Mouse (Mus musculus) gastrocnemius, postnatal 36 days (tissue): ENCODE measurements around the gene Ubl3. TPM values are rescaled to one million over a fixed set of nuclear protein-coding genes. Genes with fewer than 3 reads are reported as not detected.

Experiments used
- DNase-seq, 2 experiments: peaks; one replicate each; pipeline ENCODE4 v3.0.0; 2022
- intact Hi-C: fragments of 180-260 bp; cut with DNase I; formaldehyde crosslinking; loops from one replicate; pipeline ENCODE4 v1.15.1; 2025
- total RNA-seq, 2 experiments: library from RNA; stranded (reverse); gene quantifications; 2 replicates each; pipeline ENCODE4 v1.2.3; 2021

The Ubl3 gene
- total RNA-seq, 2 experiments from 2014 or later: 103 to 116 TPM

DNA sequence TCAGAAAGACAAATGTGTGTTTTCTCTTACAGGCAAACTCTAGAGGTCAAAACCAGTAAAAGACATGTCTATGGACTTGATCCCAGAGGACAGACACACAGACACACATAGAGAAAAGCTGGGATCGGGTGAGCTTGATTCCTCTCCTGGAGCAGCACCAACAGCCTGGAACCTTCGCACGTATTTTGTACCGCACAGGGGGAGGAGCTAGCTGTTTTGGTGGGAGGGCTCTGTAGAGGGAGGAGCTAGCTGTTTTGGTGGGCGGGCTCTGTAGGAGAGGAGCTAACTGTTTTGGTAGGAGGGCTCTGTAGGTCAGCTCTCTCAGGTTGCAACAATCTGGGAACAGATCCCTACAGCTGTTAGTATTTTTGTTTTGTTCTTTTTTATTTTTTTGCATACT, 58.3 kb downstream of the Ubl3 start:
- no peak for DNase-seq
- intact Hi-C loops: loop anchor here (5.0 kb wide), 1 partner anchor 48 kb away; no protein-coding TSS in a partner anchor

DNA sequence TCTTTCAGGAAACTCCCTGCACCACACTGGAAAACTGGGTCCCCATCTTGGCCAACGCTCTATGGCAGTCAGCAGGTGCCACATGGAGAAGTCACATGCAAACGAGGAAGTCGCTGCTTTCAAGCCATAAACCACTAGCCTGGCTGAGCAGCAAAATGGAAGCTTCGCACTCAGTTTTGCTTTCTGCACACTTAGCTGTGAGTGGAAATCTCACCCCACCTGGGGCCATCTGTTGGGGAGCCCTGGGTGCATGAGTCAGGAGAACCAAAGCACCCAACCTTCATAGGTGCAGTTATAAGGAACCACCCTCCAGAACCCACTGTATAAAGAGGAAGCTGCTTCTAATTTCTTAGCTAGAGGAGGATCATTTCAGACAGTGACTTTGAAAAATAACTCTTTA, 59.6 kb downstream of the Ubl3 start:
- DNase-seq: no peak
- intact Hi-C loops: loop anchor here (5.0 kb wide), 1 partner anchor 49 kb away; no protein-coding TSS in a partner anchor

DNA sequence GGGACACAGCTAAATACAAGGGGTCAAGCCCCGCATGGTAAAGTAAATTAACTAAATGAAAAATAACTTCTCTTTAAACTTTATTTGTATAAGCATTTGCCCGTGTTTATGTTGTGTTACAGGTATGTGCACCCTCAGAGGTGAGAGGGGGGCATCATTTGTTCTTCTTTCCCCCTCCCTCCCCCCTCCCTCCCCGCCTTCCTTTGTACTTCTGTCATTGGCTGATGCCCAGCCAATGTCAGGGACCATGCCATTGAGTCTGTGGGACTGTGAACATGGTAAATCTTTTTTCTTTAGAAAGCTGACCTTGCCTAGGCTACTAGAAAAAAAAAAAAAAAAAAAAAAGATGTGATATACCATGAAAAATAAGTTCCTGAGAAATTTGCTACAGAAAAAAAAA, 62.2 kb downstream of the Ubl3 start:
- no peak for DNase-seq

DNA sequence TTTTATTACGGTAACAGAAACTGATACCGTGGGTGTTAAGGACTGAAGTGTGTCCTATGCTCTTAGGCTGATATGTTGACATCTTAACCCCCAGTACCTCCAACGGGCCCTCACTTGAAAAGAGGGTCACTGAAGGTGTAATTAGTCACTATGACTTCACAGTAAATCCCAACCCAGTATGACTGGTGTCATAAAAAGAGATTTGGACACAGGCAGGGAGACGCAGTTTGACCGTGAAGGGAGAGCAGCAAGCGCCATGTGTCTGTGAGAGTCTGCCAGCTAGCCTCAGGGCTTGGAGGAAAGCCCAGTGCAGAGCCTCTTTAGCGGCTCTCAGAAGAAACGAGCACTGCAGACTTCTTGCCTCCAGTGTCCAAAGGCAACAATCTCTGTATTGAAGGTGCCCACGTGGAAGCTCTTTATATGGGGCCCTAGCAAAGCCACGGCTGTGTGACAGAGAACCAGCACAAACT, 62.8 kb downstream of the Ubl3 start:
- intact Hi-C loops: loop anchor here (5.0 kb wide), 1 partner anchor 53 kb away; no protein-coding TSS in a partner anchor
- DNase-seq: peak; percentile 55 to 60

More for the DNA sequence above, 62.2 kb downstream of the Ubl3 start:
- intact Hi-C loops: loop anchor here (5.0 kb wide), 1 partner anchor 52 kb away; no protein-coding TSS in a partner anchor

DNA sequence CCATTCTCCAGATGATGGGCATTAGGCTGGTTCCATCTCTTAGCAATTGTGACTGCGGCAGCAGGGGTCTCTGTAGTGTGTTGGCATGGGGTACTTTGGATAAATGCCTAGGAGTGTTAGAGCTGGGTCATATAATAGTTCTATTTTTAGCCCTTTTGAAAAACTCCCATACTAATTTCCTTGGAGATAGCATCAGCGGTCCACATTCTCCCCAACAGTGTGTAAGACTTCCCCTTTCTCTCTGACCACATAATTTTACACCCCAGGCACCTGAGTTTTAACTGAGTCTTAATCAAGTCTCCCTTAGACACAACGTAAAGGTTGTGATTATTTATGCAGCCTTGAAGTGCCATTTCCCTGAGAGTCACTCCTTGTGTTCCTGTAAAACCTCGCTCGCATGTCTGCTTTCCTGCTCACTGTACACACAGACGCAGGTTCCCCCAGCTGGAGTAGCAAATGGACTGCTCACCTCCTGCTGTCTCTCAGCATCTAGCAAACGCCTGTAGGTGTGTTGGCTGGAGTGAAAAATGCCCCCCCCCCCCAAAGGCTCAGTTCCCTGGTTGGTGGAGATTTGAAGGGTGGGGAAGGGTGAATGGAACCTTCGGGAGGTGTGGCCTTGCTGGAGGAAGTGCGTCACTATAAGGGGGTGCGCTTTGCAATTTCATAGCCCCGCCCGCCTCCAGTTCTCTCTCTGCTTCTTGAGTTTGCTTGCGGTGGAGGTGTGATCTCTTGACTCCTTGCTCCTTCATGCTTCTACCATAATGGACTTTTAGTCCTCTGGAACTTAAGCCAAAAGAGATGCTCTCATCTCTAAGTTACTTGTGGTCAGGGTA, 63.5 kb downstream of the Ubl3 start:
- no peak for DNase-seq
- intact Hi-C loops: no loop called here

DNA sequence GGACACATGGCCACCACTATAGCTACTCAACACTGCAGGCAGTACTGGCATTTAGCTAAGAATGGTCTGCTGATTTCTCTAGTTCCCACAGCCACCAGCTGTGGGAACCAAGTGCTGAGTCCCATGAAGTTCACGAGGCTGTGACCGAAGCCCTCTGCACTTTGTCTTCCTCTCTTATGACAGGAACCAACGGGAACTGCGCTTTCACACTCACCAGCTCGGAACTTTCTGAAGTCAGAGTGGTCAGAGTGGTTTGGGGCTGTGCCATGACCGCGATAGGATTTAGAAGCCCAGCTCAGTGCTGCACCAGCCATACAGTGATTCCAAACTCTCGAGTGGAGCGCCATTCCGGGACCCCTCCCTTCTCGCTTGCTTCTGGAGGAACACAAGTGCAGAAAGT, 66.4 kb downstream of the Ubl3 start:
- no peak for DNase-seq
- intact Hi-C loops: no loop called here

DNA sequence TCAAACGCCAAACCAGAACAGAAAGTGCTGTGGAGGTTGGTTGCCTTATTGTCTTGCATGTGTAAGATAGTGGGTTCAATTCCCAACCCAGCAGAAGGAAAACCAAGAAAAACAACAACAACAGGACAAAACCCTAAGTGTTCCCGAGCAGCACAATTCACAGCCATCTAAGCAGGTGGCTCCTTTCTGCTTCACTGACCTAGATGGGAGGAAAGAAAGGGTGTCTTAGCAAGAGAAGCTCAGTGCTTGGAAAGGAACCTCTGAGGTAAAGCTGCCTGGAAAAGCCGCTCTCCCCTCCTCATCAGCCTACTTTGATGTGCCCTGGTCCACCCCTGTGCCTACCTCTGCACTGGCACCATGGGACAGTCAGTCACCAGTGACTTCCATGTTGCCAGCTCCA, 70.8 kb downstream of the Ubl3 start:
- DNase-seq: no peak
- intact Hi-C loops: no loop called here

DNA sequence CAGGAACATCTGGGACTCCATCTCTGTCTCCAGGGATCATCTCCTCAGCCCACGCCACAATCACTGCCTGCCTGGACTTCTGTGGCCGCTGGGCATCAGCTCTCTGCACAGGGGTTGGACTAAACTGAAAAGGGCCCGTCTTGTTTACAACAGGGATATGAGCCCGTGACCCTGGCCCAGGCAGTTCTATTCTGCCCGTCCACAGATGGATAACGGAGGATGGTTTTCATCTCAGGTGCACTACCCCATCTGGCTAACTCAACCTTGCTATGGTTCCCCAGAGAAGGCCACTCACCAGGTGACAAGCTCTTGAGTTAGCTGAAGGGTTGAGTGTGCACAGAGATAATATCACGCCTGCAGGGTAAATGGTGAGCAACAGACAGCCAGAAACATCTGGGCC, 78.2 kb downstream of the Ubl3 start:
- intact Hi-C loops: no loop called here
- no peak for DNase-seq

DNA sequence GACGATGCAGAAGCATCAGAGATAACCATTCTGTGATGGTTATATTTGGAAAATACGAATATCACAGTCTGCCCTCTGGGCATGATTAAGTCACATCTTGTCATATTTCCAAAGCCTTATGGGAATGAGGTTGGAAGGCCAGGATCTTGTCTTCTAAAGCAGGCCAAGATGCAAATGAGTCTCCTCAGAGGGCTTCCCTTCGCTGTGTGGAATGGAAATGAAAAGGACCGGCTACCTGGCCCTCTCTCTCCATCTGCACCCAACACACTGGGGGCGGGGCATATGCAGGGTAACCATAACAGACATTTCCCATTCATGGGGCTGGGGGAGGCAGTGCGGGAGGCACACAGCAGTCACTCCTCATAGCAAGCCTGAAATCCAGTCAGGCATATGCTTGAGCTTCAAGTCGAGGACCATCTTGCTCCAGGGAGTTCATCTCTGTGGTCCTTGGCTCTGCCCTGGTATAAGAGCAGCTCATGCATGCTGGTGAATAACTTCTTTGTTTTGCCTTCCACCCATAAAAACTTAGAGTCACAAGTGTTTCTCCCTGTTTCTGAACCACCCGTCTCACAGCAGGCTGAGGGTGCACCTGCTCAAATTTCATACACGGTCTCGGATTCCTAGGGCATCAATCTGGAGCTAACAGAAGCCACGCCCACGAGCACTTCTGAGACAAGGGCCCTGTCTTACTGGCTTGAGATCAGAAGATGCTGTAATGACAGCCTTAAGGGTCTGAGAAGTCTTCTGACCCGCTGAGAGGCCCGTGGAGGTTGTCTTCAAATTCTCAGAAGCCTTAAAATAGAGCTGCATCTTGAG, 83.8 kb downstream of the Ubl3 start:
- no peak for DNase-seq
- intact Hi-C loops: no loop called here

DNA sequence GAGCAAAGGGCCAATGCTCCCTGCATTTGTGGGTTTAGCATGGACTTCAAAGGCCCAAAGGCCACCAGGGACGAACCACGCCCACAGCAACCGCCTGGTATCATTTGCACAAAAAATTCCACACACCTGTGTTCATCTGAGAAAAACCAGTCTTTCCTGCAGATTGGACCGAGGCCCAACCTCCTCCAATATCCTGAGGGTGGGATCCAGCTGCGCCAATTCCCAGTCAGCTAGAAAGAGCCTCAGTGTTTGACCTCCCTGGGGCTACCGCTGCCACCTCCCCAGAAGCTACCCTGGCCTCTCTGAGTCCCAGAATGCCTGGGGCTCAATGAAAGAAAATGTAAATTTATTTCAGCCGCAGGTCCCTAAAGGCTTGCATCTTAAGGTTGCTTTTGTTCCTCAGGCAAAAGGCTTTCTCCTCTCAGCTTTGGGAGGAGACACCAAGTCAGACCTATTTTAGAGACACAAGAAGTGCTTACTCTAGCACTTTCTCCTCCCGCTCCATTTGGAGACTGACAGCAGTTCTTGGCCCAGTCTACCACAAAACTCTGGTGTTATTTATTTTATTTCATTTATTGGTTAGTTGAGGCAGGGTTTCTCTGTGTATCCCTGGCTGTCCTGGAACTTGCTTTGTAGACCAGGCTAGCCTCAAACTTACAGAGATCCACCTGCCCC, 85.5 kb downstream of the Ubl3 start:
- intact Hi-C loops: no loop called here
- no peak for DNase-seq

DNA sequence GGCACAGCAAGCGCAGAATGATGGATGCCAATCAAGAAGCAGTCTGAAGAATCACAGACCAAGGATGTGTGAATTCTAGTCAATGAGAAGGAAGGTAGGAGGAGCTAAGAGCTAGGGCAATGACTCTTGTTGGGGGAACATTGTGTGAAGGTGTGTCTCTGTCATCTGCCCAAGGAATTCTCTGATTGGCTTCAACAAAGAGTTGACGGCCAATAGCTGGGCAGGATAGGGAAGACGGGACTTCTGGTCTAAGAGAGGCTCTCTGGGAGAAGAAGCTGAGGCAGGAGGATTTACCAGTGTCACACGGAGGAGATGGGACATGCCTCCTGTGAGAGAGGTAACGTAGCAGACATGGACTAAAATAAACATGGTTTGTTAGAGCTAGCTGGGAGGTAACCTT, 86.5 kb downstream of the Ubl3 start:
- intact Hi-C loops: no loop called here

DNA sequence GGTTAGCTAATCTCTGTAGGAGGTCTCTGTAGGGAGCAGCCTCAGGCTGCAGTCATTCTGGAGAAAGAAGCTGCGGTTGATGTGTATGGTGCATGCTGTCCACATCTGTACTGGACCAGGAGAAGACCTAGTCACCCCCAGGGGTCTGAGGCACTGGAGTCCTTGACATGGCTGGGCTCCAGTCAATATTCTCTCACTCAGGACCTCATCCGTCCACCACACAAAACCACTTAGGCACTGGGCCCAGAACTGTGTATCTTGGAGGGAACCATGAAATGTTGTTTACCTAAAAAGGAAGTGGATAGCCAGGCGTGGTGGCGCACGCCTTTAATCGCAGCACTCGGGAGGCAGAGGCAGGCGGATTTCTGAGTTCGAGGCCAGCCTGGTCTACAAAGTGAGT, 87.5 kb downstream of the Ubl3 start:
- intact Hi-C loops: no loop called here
- no peak for DNase-seq

More for the DNA sequence above, 86.5 kb downstream of the Ubl3 start:
- no peak for DNase-seq

DNA sequence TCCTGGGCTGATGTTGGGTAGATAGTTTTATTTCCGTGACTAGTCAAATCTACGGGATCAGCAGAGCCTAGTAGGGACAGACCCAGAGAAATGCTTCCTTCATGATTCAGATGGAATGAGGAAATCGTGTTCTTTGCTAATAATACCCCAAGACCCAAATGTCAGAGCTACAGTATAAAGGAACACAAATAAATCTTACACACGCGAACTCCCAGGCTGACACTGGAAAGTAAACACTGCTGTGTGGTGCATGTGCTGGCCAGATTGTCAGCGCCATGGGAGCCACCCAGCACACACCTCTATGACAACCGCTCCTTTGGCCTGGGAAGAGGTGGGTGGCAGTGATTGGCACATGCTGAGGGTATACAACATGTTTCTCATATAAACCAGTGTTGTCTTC, 88.1 kb downstream of the Ubl3 start:
- DNase-seq: no peak
- intact Hi-C loops: no loop called here

DNA sequence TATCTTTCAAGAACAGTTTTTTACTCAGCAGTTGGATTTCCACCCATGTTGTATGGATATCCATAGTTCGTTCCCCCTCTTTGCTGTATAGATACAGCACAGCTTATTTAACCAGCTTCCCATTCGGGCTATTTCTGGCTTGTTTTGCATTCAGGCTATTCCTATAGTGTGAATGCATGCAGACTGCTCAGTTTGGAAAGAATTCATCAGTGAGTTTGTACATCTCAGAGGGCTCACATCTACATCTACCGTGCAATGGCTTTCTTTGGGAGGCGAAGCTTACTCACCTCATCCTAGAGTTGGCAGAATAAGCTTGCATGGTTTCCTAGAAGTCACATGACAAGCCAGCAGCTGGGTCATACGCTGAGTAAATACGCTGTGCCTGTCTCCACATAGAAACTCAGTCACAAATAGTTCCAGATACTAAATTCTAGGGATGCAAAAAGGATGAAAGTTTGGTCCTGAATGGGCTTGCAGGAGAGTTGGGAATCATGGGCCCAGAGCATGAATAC, 88.8 kb downstream of the Ubl3 start:
- intact Hi-C loops: no loop called here
- DNase-seq: no peak

Other genes with a start within 250 kb of the Ubl3 start
- gene Slc7a1, start 152.9 kb downstream of the Ubl3 start, total RNA-seq: 1 to 10 TPM; 1.9 to 2.8 TPM